Mouse (Mus musculus): ENCODE results near the gene Gm20388.

DNA sequence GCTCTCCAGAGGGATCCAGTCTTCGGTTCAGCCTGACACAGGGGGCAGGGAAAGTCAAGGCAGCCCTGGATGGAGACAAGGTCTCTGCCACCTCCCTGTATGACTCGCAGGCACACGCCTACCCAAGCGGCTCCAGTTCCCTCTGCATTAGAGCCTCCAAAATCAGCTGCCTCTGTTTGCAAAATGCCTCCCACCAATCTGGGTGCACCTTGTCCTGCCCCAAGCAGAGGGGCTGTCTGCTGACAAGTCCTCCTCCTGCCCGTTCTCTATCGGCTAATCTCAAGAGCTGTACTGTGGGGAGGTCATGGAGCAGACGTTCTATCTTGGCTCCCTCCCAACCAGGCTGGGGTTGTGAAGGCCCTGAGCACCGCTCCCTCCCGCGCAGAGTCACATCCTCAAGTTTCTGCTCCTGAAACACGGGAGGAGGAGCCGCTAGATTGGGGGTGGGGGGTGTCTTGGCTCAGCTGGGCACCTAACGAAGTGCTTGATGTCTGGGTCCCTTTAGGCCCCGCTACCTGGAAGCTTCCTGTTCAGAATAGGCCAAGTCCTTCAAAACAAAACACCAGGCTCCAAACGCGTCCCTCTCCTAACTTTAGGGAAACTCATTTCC, 2564.4 kb downstream of the Gm20388 start:
- TF ChIP-seq CTCF (IDR thresholded peaks at IDR 0.05; ENCODE audit: insufficient read depth, low read depth, low read length), result no peak
- no peak for TF ChIP-seq POLR2A (IDR thresholded peaks at IDR 0.05; ENCODE audit: insufficient read depth, low read depth, low read length)

Measured in olfactory bulb, adult 2 months (tissue).